Mouse (Mus musculus) layer of hippocampus, postnatal 14 days (tissue): ENCODE data around the gene Acad9. TPM values are rescaled to one million over a fixed set of nuclear protein-coding genes. Genes with fewer than 3 reads are reported as not detected.
"Not testable (repeated sequence)": the region's sequence is repeated elsewhere in the genome, so short reads cannot be mapped to it uniquely, and the experiment has no call there.

Source experiments
- DNase-seq, 2 experiments: peaks; one replicate each; pipeline ENCODE4 v3.0.0; 2021 to 2022; ENCODE audit warnings: low spot score in 2 of 2, mixed read lengths in 1 of 2
- total RNA-seq, 2 experiments: library from RNA; stranded (reverse); gene quantifications; 2 replicates each; pipeline ENCODE4 v1.2.3; 2021

Acad9 gene
- total RNA-seq, 2 experiments from 2014 or later = 42.1 to 45.4 TPM

DNA sequence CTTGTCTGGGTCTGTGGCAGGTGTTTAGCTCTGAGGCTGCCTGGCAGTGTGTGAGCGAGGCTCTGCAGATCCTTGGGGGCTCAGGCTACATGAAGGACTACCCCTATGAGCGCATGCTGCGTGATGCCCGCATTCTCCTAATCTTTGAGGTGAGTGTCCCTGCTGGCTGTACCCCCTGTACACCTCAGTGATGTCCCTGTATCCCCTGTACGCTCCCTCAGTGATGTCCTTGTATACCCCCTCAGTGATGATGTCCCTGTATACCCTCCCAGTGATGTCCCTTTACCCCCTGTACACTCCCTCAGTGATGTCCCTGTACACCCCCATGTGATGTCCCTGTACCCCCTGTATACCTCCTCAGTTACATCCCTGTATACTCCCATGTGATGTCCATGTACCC, 19.6 kb downstream of the Acad9 start:
- no peak for DNase-seq

GRCm38 (mm10) chr3:36087591-36087990, 21.8 kb downstream of the Acad9 start:
- DNase-seq = no peak

DNA sequence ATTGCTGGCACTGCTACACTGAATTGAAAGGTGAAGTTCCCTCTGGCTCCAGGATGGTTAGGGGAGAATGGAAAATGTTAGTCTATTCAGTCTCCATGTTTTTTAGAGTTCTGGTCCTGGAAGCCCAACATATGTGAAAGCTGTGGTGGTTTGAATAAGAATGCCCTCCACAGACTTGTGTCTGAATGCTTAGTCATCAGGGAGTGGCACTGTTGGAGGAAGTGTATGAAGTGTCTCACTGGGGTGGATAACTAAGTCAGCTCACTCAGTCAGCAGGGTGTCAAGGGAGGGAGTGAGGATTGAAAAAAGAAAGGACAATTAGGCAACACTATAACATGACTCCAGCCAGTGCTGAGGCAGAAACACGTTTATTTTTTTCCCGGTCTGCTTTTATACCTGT, 29.6 kb downstream of the Acad9 start:
- no peak for DNase-seq

GRCm38 (mm10) chr3:36116076-36116475, 50.3 kb downstream of the Acad9 start:
- no peak for DNase-seq

GRCm38 (mm10) chr3:36119684-36120548, 54.1 kb downstream of the Acad9 start:
- DNase-seq = no peak

DNA sequence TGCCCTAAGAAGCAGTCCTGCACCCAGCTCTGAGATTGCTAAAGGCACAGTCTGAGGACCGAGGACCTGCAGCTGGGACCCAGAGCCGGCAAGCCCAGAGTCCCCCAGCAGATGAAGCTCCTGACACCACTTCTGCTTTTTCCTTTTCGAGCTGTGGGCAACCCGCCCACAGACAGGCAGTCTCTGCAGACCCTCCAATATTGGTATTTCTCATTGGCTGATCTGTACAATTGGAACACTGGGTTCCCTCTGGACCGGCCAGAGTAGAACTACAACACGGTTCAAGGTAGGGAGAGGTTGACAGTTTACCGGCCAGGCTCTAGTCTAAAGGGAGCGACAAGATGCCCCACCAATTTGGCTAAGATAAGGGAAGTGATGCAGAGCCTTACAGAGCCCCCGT, 60.4 kb downstream of the Acad9 start:
- DNase-seq = not testable (repeated sequence)

GRCm38 (mm10) chr3:36136152-36136551, 70.4 kb downstream of the Acad9 start:
- no peak for DNase-seq

DNA sequence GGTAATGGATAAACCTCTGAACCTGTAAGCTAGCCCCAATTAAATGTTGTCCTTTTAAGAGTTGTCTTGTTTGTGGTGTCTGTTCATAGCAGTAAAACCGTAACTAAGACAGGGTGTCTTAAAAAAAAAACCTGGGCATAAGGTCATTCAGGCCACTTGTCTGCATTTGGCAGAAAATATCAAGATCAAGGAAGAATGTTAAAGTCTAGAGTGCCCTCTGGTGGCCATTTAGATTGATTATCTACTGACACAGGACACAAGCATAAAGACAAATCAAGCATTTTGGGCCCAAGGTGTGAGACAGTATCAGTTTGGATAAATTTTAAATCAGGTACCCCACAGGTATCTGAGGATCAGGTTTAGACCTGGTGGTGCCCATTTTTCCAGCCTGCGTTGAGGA, 71.8 kb downstream of the Acad9 start:
- peak in 1 of 2 experiments; percentile 41 for DNase-seq

GRCm38 (mm10) chr3:36138171-36138660, 72.4 kb downstream of the Acad9 start:
- no peak for DNase-seq

- no peak for DNase-seq
Measured at GRCm38 (mm10) chr3:36138996-36139395, 73.2 kb downstream of the Acad9 start.

Other genes with a start within 250 kb of the Acad9 start
- gene Dcun1d1, start 128.5 kb upstream of the Acad9 start, total RNA-seq = 10 to 100 TPM; 61.5 to 65.1 TPM
- gene Mccc1, start 65.3 kb upstream of the Acad9 start, total RNA-seq = 10 to 100 TPM; 34.3 to 45.2 TPM
- gene Ccdc144b, start 12.4 kb upstream of the Acad9 start, total RNA-seq = not detected
- 10 to 100 TPM; 14.3 to 14.7 TPM for gene D3Ertd254e, start 85.0 kb downstream of the Acad9 start, total RNA-seq
- 1 to 10 TPM; 1.9 to 2.0 TPM for gene Qrfpr, start 156.3 kb downstream of the Acad9 start, total RNA-seq